Mouse (Mus musculus): ENCODE measurements around the gene Spty2d1. TPM values are rescaled to one million over a fixed set of nuclear protein-coding genes. Genes with fewer than 3 reads are reported as not detected.

Spty2d1 gene
- total and polyA plus RNA-seq, 3 experiments, result 14.4 to 36.9 (median 14.9) TPM

GRCm38 (mm10) chr7:46995558-46995957 is 12.7 kb downstream of the Spty2d1 start:
- Histone ChIP-seq H3K9ac (ENCODE audit: control insufficient read depth, low read depth, low read length, poor library complexity, severe bottlenecking) (no peak overlapping the region), H3K4me3 (ENCODE audit: control insufficient read depth in 1 of 2, insufficient read depth in 1 of 2, low read depth in 2 of 2, low read length in 2 of 2) (no peak overlapping the region), H3K9me3 (replicated peaks; ENCODE audit: insufficient read depth, low read length) (no peaks in the 10 kb centered on the region), H3K4me1 (ENCODE audit: control insufficient read depth in 1 of 2, insufficient read depth in 2 of 2, low read length in 2 of 2) (peaks cover 5 to 18% of the 10 kb centered on the region in 2 experiments), H3K27ac (ENCODE audit: control insufficient read depth, low read depth, low read length) (no peak overlapping the region), H3K79me2 (ENCODE audit: control insufficient read depth, insufficient read depth, low read length, poor library complexity) (peaks cover 4% of the 10 kb centered on the region; the same call in 1 of the 2 replicates), H3K36me3 (ENCODE audit: control insufficient read depth in 1 of 2, insufficient read depth in 2 of 2, low read length in 2 of 2) (peaks cover 25 to 28% of the 10 kb centered on the region in 2 experiments), H3K27me3 (ENCODE audit: control insufficient read depth in 1 of 2, insufficient read depth in 2 of 2, low read length in 2 of 2) (no peaks in the 10 kb centered on the region)
- no peak for DNase-seq (ENCODE audit: low read depth, low spot score)
- TF ChIP-seq MAZ (IDR thresholded peaks at IDR 0.05; ENCODE audit: low read depth, low read length) (no peak), RAD21 (IDR thresholded peaks at IDR 0.05; ENCODE audit: low read depth, low read length) (no peak), ZNF384 (IDR thresholded peaks at IDR 0.05; ENCODE audit: low read depth, low read length) (no peak), POLR2AphosphoS2 (IDR thresholded peaks at IDR 0.05; ENCODE audit: low read length) (no peak), USF2 (IDR thresholded peaks at IDR 0.05; ENCODE audit: borderline replicate concordance in 1 of 2, insufficient read depth in 1 of 2, low read depth in 1 of 2, low read length in 2 of 2) (no peak), MAX (IDR thresholded peaks at IDR 0.05; ENCODE audit: low read length) (no peak), BHLHE40 (IDR thresholded peaks at IDR 0.05; ENCODE audit: borderline replicate concordance, low read depth, low read length) (no peak), NRF1 (IDR thresholded peaks at IDR 0.05; ENCODE audit: insufficient read depth, low read depth, low read length, poor library complexity, severe bottlenecking) (no peak), CTCF (IDR thresholded peaks at IDR 0.05 in 2 of 3, conservative IDR thresholded peaks at IDR 0.05 in 1 of 3; ENCODE audit: control insufficient read depth in 1 of 3, insufficient read depth in 1 of 3, low read depth in 2 of 3, low read length in 3 of 3, poor library complexity in 1 of 3, severe bottlenecking in 1 of 3) (no peak), MXI1 (IDR thresholded peaks at IDR 0.05; ENCODE audit: low read depth, low read length) (no peak), TAL1 (IDR thresholded peaks at IDR 0.05; ENCODE audit: low read length) (no peak), MAFK (IDR thresholded peaks at IDR 0.05; ENCODE audit: borderline replicate concordance, low read depth, low read length) (no peak), SMC3 (IDR thresholded peaks at IDR 0.05; ENCODE audit: low read depth, low read length) (no peak), USF1 (IDR thresholded peaks at IDR 0.05; ENCODE audit: low read depth, low read length) (no peak), E2F4 (IDR thresholded peaks at IDR 0.05; ENCODE audit: borderline replicate concordance, low read depth, low read length) (no peak), POLR2AphosphoS5 (IDR thresholded peaks at IDR 0.05; ENCODE audit: borderline replicate concordance, low read depth, low read length) (no peak), CHD1 (IDR thresholded peaks at IDR 0.05; ENCODE audit: low read depth, low read length) (no peak), NELFE (IDR thresholded peaks at IDR 0.05; ENCODE audit: low read depth, low read length) (no peak), UBTF (IDR thresholded peaks at IDR 0.05; ENCODE audit: borderline replicate concordance, insufficient read depth, low read depth, low read length) (no peak), GABPA (IDR thresholded peaks at IDR 0.05; ENCODE audit: low read depth, low read length) (no peak)

DNA sequence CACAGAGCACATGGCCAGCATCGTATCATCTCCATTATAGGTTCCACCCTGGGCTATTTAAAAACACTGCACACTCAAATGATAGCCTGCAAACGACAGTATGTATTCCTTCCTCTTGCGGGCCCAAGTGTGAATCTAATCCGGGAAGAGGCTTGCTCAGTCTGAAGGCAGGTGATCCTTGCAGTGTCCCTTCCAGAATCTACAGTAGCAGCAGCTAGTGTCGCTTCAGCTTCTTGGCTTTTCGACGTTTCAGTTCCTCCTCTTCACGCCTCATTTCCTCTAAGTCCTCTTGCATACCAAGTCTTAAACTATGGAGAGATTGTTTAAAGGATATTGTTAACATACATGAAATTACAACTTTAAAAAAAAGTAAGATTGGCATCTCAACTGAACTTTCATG is 15.1 kb downstream of the Spty2d1 start:
- H3K9ac ChIP-seq (ENCODE audit: control insufficient read depth, low read depth, low read length, poor library complexity, severe bottlenecking), result no peak overlapping the region
- H3K27me3 ChIP-seq (ENCODE audit: control insufficient read depth in 1 of 2, insufficient read depth in 2 of 2, low read length in 2 of 2), result no peaks in the 10 kb centered on the region
- H3K79me2 ChIP-seq (ENCODE audit: control insufficient read depth, insufficient read depth, low read length, poor library complexity), result no peaks in the 10 kb centered on the region
- H3K9me3 ChIP-seq (replicated peaks; ENCODE audit: insufficient read depth, low read length), result no peaks in the 10 kb centered on the region
- H3K4me1 ChIP-seq (ENCODE audit: control insufficient read depth in 1 of 2, insufficient read depth in 2 of 2, low read length in 2 of 2), result peaks cover 0 to 6% of the 10 kb centered on the region in 2 experiments; a peak in 2 of 4 replicates
- no peak overlapping the region for H3K27ac ChIP-seq (ENCODE audit: control insufficient read depth, low read depth, low read length)
- TF ChIP-seq MAFK (IDR thresholded peaks at IDR 0.05; ENCODE audit: borderline replicate concordance, low read depth, low read length) (no peak), ZMIZ1 (IDR thresholded peaks at IDR 0.05; ENCODE audit: low read depth, low read length) (no peak), NRF1 (IDR thresholded peaks at IDR 0.05; ENCODE audit: insufficient read depth, low read depth, low read length, poor library complexity, severe bottlenecking) (no peak), MYB (IDR thresholded peaks at IDR 0.05; ENCODE audit: low read depth, low read length) (no peak), ELF1 (IDR thresholded peaks at IDR 0.05; ENCODE audit: low read depth, low read length) (no peak), MXI1 (IDR thresholded peaks at IDR 0.05; ENCODE audit: low read depth, low read length) (no peak), E2F4 (IDR thresholded peaks at IDR 0.05; ENCODE audit: borderline replicate concordance, low read depth, low read length) (no peak), KAT2A (conservative IDR thresholded peaks at IDR 0.05; ENCODE audit: low read depth, low read length) (no peak), JUND (IDR thresholded peaks at IDR 0.05; ENCODE audit: low read depth, low read length) (no peak), RCOR1 (IDR thresholded peaks at IDR 0.05; ENCODE audit: low read depth, low read length) (no peak), HCFC1 (IDR thresholded peaks at IDR 0.05; ENCODE audit: low read depth, low read length) (no peak), TCF12 (IDR thresholded peaks at IDR 0.05; ENCODE audit: low read depth, low read length) (no peak)
- no peak overlapping the region for H3K4me3 ChIP-seq (ENCODE audit: control insufficient read depth in 1 of 2, insufficient read depth in 1 of 2, low read depth in 2 of 2, low read length in 2 of 2)
- DNase-seq (ENCODE audit: low read depth, low spot score), result no peak
- peaks cover 14 to 20% of the 10 kb centered on the region in 2 experiments for H3K36me3 ChIP-seq (ENCODE audit: control insufficient read depth in 1 of 2, insufficient read depth in 2 of 2, low read length in 2 of 2)
